Mouse (Mus musculus) kidney, postnatal 36 days (tissue): ENCODE results near the gene Lmbr1.

Source experiments
- DNase-seq, 2 experiments: peaks; one replicate each; pipeline ENCODE4 v3.0.0; 2021 to 2022; ENCODE audit warnings: mixed read lengths in 2 of 2

Lmbr1 gene

DNA sequence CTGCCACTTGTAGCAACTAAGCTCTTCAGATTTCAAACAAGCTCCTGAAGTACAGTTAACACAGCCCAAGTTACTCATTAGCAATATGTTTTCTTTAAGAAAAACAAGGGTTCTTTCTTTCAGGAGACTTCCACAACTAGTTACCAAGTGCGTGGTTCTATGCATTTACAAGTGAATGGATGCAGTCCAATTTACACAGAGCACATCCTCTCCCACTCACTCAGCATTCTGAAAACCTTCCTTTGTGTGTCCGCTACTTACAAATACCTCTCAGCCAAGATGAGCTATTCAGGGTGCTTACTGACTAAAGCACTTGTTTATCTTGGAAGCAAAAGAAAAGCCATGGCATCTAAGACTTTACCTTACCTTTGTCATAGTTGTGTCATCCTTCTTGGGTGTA, 124.3 kb downstream of the Lmbr1 start:
- DNase-seq, result no peak

GRCm38 (mm10) chr5:29251496-29251873, 126.7 kb downstream of the Lmbr1 start:
- DNase-seq, result no peak

DNA sequence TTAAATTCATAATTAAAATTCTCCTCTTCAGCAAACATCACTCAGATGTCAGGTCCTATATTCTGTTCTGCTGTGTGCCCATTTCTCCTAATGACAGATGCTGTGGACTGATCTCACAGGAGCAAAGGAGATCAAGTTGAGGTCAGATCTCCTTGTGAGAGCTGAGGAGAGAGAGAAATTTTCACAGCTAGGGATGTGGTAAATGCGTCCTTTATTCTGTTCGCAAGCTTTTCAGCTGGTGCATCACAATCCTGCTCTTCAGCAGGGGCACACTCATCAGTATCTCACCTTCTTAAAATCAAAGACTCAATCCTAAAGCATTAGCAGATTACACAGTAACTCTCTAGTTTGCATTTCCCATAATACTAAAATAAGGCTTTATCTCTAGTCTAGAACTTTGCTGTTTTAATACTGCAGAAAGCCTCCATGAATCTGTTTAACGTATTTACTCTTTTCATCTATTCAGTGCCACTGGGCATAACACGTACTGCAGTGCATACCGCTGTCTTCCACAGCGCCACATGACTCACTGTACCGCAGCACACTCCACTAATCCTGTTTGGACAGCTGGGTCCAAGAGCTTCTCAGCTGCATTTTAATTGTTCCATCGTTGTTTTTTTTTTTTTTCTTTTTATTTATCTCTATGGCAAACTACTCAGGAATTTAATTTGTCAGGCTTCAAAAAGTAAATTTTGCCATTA, 127.2 kb downstream of the Lmbr1 start:
- DNase-seq, result no peak

GRCm38 (mm10) chr5:29244769-29245168, 133.4 kb downstream of the Lmbr1 start:
- no peak for DNase-seq

DNA sequence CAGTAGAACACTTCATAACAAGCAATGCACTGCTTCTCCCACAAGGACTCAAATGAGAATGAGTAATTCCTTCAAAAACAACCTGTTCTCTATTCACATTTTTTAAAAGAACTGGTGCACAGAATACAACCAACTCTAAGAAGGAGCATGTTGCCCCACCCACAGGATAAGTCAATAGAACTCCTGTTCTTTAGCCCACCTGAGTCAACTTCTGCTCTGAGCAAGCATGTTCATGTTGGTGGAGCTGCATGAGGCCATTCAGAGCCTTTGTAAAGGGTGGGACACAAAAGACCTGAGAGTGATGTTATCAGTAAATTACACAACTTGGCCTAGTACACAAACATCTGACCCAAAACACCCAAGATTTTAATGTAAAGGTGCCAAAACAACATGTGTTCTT, 139.8 kb downstream of the Lmbr1 start:
- DNase-seq, result no peak

GRCm38 (mm10) chr5:29230481-29230880, 147.7 kb downstream of the Lmbr1 start:
- DNase-seq, result no peak

DNA sequence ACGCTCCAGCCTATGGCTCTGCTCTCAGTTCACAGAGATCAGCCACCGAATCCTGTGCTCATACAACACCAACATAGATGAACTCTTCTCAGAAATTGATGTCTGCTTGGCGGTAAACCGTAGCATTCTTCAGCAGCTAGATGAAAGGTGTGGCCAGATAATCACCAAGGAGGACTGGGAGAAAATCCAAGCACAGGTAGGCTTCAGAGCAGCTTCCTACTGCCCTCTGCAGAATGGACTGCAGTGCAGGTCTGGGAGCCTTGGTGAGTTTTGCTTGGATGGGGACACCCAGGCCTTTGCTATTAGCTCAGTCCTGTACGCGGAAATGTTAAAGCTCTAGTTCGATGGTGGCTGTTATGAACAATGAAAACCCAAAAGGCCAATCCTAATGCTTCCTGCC, 154.1 kb downstream of the Lmbr1 start:
- DNase-seq, result no peak

DNA sequence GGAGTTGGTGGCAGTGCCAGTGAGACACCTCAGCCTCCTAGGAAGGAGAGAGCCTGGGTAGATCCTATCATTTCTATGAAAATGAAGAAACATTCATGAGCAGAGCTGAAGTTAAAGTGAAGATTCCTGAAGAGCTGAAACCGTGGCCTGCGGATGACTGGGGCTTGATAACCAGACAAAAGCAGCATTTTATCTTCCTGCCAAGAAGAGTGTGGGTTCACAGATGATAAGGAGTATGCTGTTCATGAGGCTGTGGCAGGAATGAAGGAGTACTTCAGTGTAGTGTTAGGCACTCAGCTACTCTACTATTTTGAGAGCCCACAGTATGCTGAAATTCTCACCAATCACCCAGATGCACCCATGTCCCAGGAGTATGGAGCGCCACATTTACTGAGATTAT, 160.2 kb downstream of the Lmbr1 start:
- DNase-seq, result no peak

GRCm38 (mm10) chr5:29211980-29212555, 166.1 kb downstream of the Lmbr1 start:
- no peak for DNase-seq

DNA sequence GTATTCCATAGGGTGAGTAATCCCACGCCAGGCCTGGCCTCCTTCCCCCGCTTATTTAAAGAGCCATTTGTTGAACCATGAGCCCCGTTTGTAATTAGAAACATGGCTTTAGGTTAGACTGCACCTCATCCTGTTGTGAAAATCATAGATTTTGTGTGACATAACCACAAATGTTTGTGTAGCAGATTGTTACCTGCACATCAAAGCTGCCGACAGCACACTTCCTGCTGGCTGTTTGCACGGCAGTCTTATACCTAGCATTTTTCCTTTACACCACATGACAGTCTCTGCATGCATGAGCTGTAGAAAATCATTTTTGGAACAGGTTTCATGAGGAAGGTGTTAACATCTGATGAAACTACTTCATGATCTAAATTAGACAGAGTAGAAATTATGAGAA, 172.5 kb downstream of the Lmbr1 start:
- DNase-seq, result no peak

- DNase-seq, result no peak
These were observed 178.3 kb downstream of the Lmbr1 start for GRCm38 (mm10) chr5:29199868-29200267.

GRCm38 (mm10) chr5:29198960-29199488, 179.2 kb downstream of the Lmbr1 start:
- no peak for DNase-seq

DNA sequence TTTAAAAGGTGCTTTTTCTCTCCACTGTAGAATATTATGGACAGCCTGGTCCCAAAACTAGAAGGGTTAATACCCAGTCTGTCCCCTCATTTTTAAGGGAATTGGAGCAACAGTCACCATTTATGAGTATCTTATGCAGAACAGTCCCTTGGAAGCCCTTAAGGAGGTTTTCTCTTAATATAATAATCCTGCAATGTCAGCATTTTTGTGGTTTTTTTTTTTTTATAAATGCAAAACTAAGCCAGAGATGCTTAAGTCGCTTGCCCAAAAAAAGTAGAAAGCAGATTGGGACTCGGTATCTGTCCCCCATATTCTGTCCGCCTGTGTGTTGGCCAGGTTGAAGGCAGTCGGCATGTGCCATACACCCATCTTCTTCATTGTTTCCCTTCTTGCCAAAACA, 181.0 kb downstream of the Lmbr1 start:
- no peak for DNase-seq

GRCm38 (mm10) chr5:29196264-29196658, 181.9 kb downstream of the Lmbr1 start:
- peak in 1 of 2 experiments; percentile 4 for DNase-seq

- DNase-seq, result peak; percentile 77 to 87
These were observed 182.5 kb downstream of the Lmbr1 start, which contains the start of gene Rnf32 for GRCm38 (mm10) chr5:29195570-29196263. Rnf32 (plus strand) TSS chr5:29195992.

DNA sequence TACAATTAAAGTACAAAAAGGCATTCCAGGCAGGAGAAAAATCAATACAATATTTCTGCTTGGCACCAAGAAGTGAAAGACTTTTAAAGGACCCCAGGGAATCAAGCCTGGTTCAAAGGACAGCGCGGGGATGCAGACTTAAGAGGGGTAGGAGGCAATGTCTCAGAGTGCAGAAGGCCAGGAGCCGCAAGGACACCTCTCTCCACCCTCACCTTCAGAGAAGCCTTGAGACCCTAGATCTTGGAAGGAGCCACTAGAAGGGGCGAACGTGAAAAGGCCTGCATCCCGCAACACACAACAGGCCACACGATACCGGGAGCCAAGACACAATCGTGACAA, 183.0 kb downstream of the Lmbr1 start:
- DNase-seq, result no peak

DNA sequence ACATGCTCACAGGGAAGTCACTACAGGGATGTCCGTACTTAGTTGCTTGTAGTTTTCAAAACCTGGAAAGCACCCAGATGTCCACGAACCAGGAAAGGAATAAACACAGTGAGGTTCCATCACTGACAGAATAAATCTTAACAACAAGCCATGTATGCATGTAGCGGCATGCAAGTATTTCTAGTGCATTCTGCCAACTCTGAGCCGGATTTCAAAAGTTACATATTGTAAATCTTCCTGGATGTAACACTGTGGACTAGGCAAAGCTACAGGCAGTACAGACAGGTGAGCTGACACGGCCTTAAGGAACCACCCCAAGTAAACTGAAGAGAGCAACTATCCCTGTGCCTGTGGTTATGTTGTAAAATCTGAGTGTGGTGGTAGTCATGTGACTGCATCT, 191.4 kb downstream of the Lmbr1 start:
- no peak for DNase-seq
